Mouse (Mus musculus): ENCODE measurements at regions not wholly inside any gene's neighbourhood (a gene's known extent, or its start where the extent isn't known, plus 50 kb on each side); places are given as distances from the start of the nearest gene placed in this dataset.

DNA sequence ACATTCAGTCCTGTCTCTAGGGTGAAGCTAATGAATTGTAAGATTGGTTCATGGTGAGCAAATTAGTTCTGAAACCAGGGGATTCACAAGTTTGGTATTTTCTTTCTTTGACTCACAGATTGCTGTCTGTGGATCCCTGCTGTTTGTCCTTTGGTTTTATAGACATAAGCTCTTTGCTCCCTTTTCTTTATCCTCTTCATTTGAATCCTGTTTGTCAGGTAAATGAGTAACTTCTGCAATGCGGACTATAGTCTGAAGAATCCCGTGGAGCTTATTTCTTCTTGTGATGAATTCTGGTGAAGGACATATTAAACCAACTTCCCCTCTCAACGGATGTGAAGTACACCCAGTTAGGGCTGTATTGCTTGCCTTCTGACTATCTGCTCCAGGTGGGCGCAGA is 69.6 kb upstream of the Fndc3a start:
- DNase-seq (ENCODE audit: low read depth): no peak

DNA sequence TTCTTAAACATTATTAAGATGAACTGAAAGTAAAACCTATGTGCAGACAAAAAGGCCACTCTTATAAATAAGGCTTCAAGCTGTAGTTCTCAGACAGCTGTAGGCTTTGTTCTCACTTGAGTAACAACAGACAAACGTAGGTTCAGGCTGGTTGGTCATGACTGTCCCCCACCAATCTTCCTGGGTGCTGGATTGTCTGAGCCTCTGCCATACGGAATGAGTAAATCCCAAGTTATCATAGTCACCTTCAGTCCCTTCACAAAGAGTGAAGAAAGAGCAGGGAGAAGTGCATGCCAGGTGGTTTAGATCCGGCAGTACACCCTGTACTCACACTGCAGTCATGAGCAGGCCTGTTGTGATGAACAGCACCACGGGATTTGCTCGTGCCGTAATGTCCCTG is 69.0 kb upstream of the Fndc3a start:
- no peak for DNase-seq (ENCODE audit: low read depth)

- DNase-seq (ENCODE audit: low read depth): no peak
Observed at GRCm38 (mm10) chr14:72777927-72778560, 68.2 kb upstream of the Fndc3a start.

GRCm38 (mm10) chr14:72770237-72770636 is 60.4 kb upstream of the Fndc3a start:
- no peak for DNase-seq (ENCODE audit: low read depth)

- no peak for DNase-seq (ENCODE audit: low read depth)
Observed at GRCm38 (mm10) chr14:72760123-72760522, 50.3 kb upstream of the Fndc3a start.
